Mouse (Mus musculus) E14TG2a.4 (cell line): ENCODE data around the gene Pde6h.

Experiments used
- CTCF ChIP-seq: conservative IDR thresholded peaks from 2 replicates; pipeline ENCODE4 v1.5.1; 2014; ENCODE audit warnings: low read length
- POU5F1 ChIP-seq: IDR thresholded peaks from 2 replicates; pipeline ENCODE4 v1.6.1; 2014; ENCODE audit warnings: low read length, borderline replicate concordance

DNA sequence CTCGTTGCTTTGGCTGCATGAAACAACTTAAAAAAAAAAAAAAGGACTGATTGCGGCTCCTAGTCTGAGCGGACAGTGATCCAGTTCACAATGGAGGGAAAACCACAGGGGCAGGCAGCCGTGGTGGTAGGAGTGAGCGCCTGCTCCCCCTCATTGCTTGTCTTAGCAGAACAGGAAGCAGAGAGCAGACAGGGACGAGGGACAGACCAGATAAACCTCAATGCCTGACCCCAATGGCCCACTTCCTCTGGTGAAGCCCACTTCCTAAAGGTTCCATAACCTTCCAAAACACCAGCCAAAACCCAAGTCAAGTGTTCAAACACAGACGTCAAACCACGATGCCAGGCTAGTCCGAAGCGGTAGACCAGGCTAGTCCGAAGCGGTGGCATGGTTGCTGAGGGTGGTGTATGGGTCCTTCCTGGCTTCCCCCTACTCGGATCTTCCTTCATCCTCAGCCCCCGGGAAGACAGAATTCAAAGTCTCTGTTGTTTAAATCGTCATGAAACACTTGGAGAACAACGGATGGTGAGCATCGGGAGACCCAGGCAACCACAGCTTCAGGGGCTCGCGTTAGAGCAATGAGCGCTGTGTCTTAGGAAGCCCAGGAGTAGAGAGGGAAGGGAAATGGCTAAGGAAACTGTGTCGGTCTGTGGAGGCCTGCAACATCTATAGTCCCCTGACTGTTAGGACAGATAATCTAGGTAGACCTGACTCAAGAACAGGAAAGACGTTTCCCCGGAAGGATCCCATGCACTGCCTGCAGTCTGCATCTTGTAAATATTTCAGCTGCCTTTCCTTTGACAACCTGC lies 55.8 kb downstream of the Pde6h start:
- no peak for TF ChIP-seq CTCF
- TF ChIP-seq POU5F1, result no peak
